Mouse (Mus musculus): ENCODE results near the gene Uhrf1bp1.

DNA sequence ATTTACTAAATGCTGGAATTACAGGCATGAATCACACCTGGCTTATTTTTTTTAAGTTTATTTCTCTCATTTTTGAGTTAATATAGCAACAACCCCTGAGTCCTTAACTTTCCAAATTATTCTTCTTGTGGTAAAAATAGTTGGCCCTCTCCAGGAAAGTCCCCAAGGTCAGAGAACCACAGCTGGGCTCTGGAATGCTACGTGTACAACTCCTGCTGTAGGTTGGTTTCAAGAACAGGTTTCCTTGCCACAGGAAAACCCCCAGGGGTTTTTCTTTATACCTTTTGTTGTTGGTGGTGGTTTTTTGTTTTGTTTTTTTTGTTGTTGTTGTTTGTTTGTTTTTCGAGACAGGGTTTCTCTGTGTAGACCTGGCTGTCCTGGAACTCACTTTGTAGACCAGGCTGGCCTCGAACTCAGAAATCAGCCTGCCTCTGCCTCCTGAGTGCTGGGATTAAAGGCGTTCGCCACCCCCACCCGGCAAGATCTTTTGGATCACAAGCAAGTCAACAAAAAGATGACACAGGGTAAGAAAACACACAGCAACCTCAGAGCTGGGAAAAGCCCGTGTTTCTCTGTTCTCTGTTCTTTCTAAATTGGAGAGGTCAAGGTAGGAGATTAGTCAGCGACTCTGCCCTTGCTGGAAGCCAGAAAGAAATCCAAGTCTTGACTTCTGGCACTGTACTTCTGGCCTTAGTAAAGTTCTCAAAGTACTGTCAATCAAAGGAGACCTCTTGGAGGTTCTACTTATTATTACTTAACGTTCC is 32.9 kb upstream of the Uhrf1bp1 start:
- TF ChIP-seq CTCF (IDR thresholded peaks at IDR 0.05; ENCODE audit: control insufficient read depth, insufficient read depth, insufficient replicate concordance, low read depth, low read length) (no peak), POLR2A (IDR thresholded peaks at IDR 0.05; ENCODE audit: control insufficient read depth, low read depth, low read length) (no peak)

All from testis, adult 2 months (tissue).